Mouse (Mus musculus) monocyte, adult 2 months (primary cell): Measurements from ENCODE around the gene Deaf1.

Experiments
- DNase-seq, 2 experiments: peaks; one replicate each; pipeline ENCODE4 v3.0.0; 2022; ENCODE audit warnings: low spot score in 2 of 2, low read depth in 1 of 2

Gene Deaf1

DNA sequence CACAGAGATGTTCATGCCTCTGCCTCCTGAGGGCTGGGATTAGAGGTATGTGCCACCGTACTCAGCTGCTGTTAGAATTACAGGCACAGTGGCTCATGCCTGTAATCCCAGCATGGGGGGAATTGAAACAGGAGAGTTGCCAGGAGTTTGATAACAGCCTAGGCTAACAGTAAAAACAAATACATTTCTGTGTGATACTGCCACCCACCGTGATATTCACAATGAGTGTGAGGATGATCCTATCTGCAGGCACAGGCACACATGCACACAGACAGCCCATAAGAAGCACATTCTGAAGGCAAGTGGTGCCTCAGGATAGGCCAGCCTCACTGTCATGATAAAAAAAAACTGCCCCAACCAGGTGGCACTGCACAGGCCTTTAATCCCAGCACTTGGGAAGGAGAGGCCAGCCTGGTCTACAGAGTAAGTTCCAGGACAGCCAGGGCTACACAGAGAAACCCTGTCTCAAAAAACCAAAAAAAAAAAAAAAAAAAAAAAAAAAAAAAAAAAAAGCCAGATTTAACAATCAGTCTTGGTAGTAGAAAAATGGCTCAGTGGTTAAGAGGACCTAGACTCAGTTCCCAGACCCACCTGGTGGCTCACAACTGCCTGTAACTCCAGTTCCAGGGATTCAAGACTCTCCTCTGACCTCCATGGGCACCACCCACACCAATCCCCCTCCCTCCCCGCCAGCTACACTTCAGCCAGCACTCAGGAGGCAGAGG, 29.4 kb downstream of the Deaf1 start:
- no peak for DNase-seq

DNA sequence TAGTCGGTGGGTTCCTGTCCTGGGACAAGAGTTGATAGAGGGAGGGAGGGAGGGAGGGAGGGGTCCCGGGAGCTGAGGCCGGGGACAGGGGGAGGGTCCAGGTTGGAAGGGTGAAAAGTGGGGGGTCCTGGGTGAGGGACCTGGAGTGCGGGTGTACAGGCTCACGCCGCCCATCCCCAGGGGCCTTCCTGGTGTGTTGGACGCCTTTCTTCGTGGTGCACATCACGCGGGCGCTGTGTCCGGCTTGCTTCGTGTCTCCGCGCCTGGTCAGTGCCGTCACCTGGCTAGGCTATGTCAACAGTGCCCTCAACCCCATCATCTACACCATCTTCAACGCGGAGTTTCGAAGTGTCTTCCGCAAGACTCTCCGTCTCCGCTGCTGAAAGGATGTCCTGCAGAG, 33.0 kb downstream of the Deaf1 start:
- no peak for DNase-seq

DNA sequence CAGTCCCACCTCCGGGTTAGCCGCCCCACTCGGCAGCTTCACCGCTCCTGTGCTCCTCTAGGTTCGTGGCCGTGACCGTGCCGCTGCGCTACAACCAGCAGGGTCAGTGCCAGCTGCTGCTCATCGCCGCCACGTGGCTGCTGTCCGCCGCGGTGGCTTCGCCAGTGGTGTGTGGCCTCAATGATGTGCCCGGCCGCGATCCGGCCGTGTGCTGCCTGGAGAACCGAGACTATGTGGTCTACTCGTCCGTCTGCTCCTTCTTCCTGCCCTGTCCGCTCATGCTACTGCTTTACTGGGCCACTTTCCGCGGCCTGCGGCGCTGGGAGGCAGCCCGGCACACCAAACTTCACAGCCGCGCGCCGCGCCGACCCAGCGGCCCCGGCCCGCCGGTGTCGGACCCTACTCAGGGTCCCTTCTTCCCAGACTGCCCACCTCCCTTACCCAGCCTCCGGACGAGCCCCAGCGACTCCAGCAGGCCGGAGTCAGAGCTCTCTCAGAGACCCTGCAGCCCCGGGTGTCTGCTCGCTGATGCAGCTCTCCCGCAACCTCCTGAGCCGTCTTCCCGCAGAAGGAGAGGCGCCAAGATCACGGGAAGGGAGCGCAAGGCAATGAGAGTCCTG, 33.5 kb downstream of the Deaf1 start:
- DNase-seq, result no peak

DNA sequence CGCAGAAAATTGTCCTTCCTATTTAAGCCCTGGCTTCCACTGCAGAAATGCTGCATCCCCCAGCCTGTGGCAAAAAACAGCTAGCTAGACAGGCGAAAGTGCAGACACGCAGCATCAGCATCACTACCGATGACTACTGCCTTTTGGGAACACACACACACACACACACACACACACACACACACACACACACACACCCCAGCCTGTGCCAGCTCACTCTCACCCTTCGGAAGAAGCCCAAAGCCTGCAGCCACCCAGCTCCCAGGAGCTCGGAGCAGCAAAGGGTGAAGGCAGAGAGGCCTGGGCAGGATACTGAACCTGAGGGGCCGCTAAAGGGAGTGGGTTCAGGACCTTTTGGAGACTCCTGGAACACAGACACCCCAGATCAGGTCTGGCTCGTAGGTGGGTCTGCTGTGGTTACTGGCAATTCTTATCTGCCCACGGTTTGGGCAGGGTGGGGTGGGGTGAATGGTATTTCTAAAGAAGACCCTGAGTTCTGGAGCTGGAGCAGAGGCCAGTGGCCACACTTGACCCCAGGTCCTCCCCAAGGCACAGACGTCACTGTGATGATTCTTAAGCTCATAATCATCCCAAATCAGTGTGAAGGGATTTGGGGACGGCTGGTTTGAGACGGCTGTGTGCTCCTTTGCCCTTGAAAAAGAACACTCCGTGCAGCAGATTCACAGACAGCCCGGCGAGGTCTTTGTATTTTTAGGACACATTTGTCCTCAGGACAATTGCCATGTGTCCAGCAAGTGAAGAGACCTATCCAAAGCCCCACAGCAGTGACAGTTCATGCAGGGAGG, 34.7 kb downstream of the Deaf1 start:
- DNase-seq, result no peak

DNA sequence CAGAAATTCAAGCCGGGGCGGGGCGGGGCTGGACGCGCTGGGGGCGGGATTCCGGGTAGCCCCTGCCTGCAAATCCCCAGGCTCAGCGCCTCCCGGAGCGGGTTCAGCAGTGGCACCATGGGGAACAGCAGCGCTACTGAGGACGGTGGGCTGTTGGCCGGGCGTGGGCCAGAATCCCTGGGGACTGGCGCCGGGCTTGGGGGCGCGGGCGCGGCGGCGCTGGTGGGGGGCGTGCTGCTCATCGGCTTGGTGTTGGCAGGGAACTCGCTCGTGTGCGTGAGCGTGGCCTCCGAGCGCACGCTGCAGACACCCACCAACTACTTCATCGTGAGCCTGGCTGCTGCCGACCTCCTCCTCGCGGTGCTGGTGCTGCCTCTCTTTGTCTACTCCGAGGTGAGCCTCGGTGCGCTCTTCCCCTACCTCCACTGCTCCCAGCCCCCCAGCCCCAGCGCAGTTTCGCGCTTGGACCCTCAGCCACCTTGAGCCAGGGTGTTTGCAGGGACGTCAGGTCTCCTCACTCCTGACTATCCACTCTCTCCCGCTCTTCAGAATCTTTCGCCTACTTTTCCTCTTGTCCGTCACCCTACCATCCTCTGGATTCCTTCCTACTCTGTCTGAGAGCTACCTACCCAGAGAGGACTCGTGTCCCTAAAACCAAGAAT, 35.4 kb downstream of the Deaf1 start, which contains the start of gene Drd4:
Gene Drd4, plus strand, starts transcription at position 86 of the 662 bp plus-strand sequence.
- DNase-seq, result no peak

DNA sequence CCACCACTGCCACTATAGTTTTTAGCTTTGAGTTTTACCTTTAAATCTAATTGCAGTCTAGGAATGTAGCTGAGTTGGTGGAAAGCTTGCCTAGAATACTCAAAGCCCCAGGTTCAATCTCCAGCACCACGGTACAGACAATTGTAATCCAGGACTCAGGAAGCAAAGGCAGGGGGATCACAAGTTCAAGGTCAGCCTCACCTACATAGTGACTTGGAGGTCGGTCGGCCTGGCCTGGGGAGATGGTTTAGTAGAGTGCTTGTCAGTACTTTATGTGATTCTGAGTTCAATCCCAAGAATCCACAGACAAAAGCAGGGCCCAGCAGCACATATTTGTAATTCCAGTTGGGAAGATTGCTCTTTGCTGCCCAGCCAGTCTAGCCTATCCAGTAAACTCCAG, 39.4 kb downstream of the Deaf1 start:
- DNase-seq, result no peak

DNA sequence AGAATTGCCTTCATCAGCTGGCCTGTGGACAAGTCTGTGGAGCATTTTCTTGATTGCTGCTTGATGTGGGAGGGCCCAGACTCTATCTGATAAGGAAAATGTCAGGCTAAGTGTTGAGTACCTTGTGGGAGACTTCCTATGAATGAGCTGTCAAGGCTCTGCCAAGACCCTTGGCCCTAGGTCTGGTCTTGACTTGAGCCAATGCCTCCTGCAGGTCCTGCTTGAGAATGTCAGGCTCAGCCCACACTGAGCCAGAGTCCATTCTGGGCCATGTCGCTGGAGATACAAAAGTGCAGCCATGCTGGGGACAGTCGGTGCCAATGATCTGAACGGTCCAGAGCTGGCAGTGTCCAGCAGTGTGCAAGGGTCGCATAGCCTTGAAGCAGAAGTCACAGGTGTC, 44.7 kb downstream of the Deaf1 start:
- no peak for DNase-seq

DNA sequence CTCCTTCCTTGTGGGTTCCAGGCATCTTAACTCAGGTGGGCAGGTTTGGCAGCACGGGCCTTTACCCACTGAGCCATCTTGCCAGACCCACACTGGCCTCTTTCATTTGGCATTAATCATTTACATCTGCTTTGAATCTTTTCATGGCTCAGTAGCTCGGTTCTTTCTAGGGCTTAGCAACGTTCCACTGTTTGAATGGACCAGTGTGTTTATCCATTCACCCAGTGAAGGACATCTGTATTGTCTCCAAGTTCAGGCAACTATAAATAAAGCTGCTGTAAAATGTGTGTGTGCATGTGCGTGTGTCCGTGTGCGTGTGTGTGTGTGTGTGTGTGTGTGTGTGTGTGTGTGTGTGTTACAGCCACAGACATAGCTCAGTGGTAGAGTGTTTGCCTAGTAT, 46.0 kb downstream of the Deaf1 start:
- DNase-seq, result no peak

DNA sequence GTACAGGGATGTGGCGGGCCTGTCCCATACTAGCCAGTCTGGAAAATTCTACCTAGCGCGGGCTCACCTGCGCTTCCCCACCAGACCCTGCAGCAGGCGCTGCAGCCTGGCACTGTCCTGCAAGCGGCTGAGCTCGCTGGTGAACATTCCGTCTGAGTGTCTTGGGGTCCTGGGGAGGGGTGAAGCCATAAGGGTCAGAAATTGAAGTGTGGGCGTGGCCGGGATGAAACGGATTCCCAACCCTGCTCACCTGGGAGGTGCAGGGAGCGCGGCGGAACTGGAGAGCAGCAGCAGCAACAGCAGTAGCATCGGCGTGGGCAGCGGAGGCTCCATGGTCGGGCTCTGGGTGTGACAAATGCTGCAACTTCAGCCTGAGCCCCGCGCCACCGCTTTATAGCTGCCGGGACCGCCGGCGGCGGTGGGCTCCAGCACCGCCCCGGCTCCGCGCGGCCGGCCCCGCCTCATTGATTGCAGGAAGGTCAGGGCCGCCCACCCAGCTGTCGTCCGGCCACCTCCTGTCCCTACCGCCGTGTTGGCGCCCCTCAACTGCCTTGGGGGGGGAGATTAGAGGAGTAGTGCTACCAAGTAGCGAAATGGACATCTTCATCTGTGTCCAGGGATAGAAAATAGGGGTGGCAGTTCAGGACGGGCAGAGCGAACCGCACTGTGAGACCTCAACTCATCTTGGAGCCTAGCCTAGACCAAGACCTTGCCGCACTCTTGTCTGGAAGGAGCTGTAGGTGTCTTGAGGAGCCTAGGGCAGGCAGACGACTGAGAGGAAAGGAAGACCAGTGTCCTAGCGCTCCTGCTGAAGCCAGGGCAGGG, 48.5 kb downstream of the Deaf1 start, which contains the start of gene Sct:
Gene Sct, minus strand, starts transcription at position 368 of the 825 bp plus-strand sequence.
- no peak for DNase-seq

DNA sequence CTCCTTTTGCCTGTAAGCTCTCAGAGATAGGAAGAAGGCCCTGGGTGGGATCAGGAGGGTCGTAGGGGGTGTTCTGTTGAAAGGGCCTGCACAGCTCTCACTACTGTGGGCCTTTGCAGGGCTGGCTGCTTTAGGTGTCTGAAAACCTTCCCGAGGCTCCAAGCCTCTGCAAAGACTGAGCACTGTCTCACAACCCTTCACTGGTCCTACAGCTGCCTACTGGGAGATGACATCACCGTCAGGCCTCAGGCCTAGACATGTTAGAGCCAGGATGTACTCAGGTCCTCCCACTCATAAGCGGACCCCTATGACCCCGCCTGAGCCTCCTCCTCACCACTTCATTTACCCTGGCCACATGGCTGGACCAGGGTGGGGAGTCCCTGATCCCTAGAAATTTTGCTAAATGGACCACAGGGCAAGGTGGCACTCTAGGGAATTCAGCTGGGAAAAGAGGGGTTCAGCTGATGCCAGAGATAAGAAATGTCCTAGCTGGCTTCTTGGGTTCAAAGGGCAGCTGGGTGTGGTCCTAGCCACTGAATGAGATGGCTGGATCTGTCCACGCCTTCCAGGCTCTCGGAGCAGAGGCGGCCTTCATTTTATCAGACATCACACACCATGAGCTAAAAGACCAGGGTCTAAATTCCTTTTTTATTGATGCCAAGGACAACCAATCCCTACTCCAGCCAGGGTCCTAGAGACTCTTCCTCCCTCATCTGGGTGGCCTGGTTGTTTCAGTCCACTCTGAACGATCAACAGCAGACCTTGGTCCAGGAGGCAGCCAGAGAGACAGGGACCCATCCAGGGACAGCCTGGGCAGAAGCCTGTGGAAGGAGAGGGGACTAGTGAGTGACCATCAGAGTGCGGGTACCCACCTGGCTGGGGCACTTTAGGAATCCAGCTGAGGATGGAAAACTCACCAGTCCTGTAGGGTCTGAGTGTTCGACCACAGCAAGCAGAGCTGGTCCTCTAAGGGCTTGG, 49.5 kb downstream of the Deaf1 start:
- no peak for DNase-seq

DNA sequence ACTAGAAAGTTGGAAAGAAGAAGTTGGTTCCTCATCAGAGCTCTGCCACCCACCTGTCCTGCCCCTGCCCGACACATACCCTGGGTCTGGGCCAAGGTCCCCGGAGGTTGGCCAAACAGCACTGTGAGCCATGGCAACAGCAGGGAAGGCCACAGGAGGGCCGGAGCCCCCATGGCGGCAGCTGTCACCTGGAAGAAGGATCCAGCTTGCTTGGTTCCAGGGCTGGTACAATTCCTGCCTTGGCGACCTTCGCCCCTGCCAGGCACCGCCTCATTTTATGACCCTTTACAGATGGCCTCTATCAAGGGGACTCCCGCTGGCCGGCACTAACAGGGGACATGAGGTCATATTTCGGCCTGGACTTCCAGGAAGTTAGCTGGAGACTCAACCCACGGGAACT, 50.9 kb downstream of the Deaf1 start, which contains the start of gene Cdhr5:
Gene Cdhr5, minus strand, starts transcription at position 241 of the 400 bp plus-strand sequence.
- DNase-seq, result no peak

DNA sequence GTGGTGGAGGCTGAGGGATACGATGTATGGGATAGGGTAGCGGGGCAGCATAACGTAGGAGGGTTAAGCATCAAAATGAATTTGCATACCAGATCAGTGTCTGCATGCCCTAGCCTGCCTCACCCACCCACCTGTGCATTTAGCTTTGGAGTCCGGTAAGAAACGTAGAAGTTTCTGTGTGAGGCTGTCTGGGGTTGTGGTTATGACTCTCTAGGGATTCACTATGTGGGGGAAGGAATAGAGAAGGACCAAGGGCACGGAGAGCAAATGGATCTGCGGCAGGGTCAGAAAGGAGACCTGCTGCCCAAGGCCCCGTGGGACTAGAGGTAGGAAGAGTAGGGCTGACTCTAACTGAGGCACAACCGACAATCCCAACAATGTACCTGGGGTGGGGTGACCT, 52.1 kb downstream of the Deaf1 start:
- no peak for DNase-seq

DNA sequence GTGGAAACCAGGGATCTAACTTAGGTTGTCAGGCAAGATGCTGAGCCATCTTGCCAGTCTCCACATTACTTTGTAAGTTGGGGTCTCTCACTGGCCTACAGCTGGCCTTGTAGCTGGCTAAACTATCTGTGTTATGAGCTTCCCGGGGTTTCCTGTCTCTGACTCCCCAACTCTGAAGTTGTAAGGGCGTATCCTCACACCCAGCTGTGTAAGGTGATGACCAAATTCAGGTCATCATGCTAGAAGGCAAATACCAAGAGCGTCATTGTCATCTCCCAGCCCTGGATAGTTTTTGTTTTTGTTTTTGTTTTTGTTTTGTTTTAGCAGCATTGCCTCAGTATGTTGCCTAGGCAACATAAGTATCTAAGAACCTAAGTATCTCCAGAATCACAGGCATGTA, 56.9 kb downstream of the Deaf1 start:
- no peak for DNase-seq

DNA sequence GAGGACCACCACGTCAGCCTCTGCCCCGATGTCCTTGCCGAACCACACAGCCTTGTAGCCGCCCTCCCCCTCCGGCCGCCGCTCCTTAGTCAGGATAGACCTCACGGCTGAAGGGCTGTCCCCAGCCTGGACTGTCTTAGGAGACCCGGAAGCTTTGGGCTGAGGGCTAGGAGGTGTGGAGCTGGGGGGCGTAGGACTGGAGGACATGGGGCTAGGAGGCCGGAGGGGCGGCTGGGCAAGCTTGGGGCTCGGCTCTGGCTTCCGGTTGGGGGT, 58.3 kb downstream of the Deaf1 start:
- DNase-seq, result peak in 1 of 2 experiments; percentile 21

DNA sequence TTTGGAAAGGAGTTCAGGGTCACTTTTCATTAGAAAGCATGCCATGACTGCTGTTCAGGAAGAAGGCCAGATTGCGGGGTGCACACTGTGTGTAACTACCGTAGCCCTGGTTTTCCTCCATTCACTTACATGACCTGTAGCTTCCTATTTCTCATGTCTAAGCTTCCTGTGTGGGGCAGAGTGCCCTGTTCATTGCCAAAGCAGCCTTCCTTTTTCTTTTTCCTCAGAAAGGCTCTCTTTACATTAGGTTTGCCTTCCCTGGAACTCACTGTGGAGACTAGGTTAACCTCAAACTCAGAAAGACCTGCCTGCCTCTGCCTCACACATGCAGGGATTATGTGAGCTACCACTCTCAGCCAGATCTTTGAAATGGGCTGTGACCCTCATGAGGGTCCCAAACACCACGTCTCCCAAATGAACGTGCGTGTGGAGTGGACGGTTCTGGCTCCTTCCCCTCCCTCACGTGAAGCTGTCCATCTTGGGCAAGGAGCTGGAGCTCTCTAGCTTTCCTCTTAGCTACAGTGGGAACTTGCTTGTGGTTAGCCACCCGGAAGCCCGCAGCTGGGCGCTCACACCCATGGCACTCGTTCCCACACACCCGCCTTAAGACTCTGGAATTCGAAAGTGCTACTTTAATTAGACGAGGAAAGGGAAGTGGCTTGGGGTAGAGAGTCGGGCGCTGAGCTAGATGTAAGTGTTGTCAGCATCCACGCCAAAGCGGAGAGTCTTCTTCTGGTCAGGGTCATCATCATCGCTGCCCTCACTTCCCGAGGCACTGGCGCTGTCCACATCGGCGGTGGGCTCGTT, 58.8 kb downstream of the Deaf1 start:
- DNase-seq, result peak; percentile 54 to 61

DNA sequence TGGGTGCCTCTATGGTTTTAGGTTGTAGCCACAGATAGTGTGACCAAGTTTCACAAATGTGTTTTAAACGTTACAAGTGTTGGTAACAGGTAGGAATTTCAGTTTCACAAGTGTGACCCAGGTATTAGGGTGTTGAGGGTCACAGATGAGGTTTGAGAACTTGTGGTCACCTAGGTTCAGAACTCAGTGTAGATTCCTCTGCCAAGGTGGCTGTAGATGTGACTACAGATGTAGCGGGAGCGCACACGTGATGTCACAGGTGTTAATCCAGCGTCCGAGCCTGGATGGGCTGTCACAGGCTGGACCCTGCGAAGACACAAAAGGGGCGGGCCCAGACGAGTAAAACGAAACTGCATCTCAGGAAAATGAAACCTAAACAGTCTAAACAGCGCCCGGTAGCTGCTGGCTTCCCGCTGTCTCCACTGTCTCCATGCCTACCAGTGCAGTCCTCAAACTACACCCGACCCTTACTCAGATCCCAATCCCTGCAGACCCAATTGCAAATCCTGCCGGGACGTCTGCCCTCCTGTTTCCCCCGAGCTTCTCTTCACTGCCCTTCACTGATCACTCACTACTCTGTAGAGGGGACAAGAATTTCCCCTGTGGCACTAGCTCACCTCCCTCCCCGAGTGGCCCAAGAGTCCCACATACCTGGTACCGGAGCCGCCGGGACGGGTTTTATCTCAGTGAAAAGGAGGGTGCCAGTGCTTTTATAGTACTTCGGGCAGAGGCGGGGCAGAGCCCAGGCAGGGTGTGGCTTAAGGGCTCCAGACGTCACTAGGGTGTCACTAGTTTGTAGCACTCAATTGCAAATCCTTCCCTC, 61.5 kb downstream of the Deaf1 start, which contains the start of gene Irf7:
Gene Irf7, minus strand, starts transcription at position 743 of the 823 bp plus-strand sequence.
- peak; percentile 48 to 82 for DNase-seq

DNA sequence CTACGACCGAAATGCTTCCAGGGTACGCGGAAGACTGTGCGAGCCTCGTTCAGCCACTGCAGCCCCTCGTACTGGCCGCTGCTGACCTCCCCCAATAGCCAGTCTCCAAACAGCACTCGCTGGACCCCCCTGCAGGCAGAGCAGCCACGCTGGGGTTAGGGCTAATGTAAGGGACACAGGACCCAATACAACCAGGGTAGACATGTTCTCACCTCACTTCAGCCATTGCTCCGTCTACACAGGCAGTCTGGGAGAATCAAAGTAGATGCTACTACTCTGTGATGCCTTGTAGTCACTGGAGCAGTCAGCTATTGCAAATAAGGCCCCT, 62.1 kb downstream of the Deaf1 start:
- DNase-seq, result no peak
